Mouse (Mus musculus) embryonic facial prominence, embryonic 10.5 days (tissue): Measurements from ENCODE around the gene Mcts2. TPM values are rescaled to one million over a fixed set of nuclear protein-coding genes. Genes with fewer than 3 reads are reported as not detected.
A peak's percentile ranks its signal among the peaks of the same experiment; 100 is the strongest.
"Not testable (repeated sequence)": the region's sequence is repeated elsewhere in the genome, so short reads cannot be mapped to it uniquely, and the experiment has no call there.

Experiments
- DNase-seq: peaks from one replicate; pipeline ENCODE4 v3.0.0-alpha.2; 2017; ENCODE audit warnings: low spot score
- H3K27ac ChIP-seq: fragments of 300-500 bp; sonication (generic); replicated peaks from 2 replicates; pipeline ENCODE4 v1.5.1; 2016; ENCODE audit warnings: mild to moderate bottlenecking
- H3K27me3 ChIP-seq: fragments of 300-500 bp; sonication (generic); replicated peaks from 2 replicates; pipeline ENCODE4 v1.6.1; 2016; ENCODE audit warnings: low read depth, mild to moderate bottlenecking; ENCODE audit not compliant: poor library complexity, severe bottlenecking
- H3K36me3 ChIP-seq: fragments of 300-500 bp; sonication (generic); replicated peaks from 2 replicates; pipeline ENCODE4 v1.6.1; 2016; ENCODE audit warnings: mild to moderate bottlenecking, moderate library complexity
- H3K4me1 ChIP-seq: fragments of 300-500 bp; sonication (generic); 2 replicates; pipeline ENCODE4 v1.6.1; 2016
- H3K4me3 ChIP-seq: fragments of 300-500 bp; sonication (generic); 2 replicates; pipeline ENCODE4 v1.5.1; 2016; ENCODE audit warnings: mild to moderate bottlenecking, moderate library complexity
- H3K9me3 ChIP-seq: fragments of 300-500 bp; sonication (generic); 2 replicates; pipeline ENCODE4 v1.6.1; 2016; ENCODE audit warnings: mild to moderate bottlenecking
- WGBS: fragments of 180-500 bp; shearing (Covaris S2); methylation state at CpG from one replicate; pipeline ENCODE4 v1.1.7; 2016; 5-methylcytosine and 5-hydroxymethylcytosine counted together
- polyA plus RNA-seq: library from polyadenylated mRNA; unstranded; fragments of >200 nt; fragmentation: Nextera tagmentation; extraction: Ambion mirVana; gene quantifications from 2 replicates; pipeline ENCODE4 v1.2.1, GENCODE M21; 2016

Gene Mcts2
- polyA plus RNA-seq = 37.6 and 40.2 TPM in 2 replicates

DNA sequence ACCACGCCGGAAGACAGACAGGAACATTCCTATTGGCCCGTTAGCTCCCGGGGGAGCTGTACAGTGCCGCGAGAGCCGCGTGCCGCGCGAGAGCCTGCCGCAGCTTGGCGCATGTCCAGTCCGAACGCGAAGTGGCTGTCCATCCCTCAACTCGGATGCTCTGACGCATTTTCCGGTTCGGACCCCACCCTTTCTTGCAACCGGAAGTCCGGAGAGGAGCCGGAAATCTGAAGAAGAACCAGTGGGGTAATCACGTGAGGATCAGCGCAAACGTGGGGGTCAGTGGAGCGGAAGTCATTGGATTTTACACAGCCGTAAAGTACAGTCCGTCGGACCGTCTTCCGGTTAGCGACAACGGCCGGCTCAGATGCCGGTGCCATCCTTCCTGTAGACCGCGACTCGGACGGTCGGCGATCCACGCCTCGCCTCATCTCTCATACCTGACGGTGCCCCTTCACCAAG is at the start of gene Mcts2:
TSS of gene Mcts2 (plus strand) at position 230 of the 462 bp plus-strand sequence.
- Histone ChIP-seq H3K9me3 (peaks cover 14% of the 10 kb centered on the region), H3K36me3 (peaks cover 100% of the 10 kb centered on the region), H3K4me1 (peaks cover 18% of the 10 kb centered on the region), H3K4me3 (peak within 1 kb of the TSS; percentile 59), H3K27ac (peak within 1 kb of the TSS; percentile 69), H3K27me3 (no peaks in the 10 kb centered on the region)
- peak; percentile 94 for DNase-seq
- WGBS = 50% methylated on average over 45 of the region's 45 CpGs

DNA sequence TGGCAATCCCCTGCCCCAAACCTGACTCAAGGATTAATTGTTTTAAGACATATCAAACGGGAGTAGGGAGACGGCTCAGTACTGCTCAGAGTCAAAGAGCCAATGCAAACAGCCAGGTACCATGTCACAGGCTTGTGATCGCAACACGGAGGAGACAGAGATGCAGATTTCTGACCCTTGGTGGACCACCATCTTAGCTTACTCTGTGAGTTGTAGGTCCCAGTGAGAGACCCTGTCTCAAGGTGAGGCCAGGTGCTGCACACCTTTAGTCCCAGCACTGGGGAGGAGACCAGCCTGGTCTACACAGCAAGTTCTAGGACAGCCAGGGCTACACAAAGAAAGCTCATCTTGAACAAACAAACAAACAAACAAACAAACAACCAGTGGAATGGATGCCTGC is 49.5 kb upstream of the Mcts2 start:
- no peaks in the 10 kb centered on the region for H3K9me3 ChIP-seq
- H3K4me1 ChIP-seq = peaks cover 29% of the 10 kb centered on the region
- 89% methylated on average over 4 of the region's 4 CpGs for WGBS
- no peaks in the 10 kb centered on the region for H3K36me3 ChIP-seq
- H3K27me3 ChIP-seq = peaks cover 26% of the 10 kb centered on the region
- H3K27ac ChIP-seq = no peak overlapping the region
- H3K4me3 ChIP-seq = no peak overlapping the region
- no peak for DNase-seq

DNA sequence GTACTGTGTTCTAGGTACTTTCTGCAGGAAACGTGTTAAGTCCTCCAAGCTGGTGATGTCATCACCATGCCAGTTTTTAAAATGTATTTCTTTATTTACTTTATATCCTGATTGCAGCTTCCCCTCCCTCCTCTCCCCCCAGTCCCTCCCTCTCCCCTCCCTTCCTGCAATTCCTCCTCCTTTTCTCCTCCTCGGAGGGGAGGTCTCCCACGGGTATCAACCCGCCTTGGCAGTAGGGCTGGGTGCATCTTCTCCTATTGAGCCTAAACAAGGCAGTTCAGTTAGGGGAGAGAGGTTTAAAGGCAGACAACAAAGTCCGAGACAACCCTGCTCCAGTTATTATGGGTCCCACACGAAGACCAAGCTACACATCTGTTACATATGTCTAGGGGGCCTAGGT is 48.0 kb upstream of the Mcts2 start:
- peaks cover 20% of the 10 kb centered on the region for H3K4me1 ChIP-seq
- DNase-seq = no peak
- WGBS = 67% methylated on average over 6 of the region's 6 CpGs
- H3K9me3 ChIP-seq = no peaks in the 10 kb centered on the region
- H3K27ac ChIP-seq = no peak overlapping the region
- H3K27me3 ChIP-seq = peaks cover 13% of the 10 kb centered on the region
- H3K36me3 ChIP-seq = no peaks in the 10 kb centered on the region
- H3K4me3 ChIP-seq = no peak overlapping the region

DNA sequence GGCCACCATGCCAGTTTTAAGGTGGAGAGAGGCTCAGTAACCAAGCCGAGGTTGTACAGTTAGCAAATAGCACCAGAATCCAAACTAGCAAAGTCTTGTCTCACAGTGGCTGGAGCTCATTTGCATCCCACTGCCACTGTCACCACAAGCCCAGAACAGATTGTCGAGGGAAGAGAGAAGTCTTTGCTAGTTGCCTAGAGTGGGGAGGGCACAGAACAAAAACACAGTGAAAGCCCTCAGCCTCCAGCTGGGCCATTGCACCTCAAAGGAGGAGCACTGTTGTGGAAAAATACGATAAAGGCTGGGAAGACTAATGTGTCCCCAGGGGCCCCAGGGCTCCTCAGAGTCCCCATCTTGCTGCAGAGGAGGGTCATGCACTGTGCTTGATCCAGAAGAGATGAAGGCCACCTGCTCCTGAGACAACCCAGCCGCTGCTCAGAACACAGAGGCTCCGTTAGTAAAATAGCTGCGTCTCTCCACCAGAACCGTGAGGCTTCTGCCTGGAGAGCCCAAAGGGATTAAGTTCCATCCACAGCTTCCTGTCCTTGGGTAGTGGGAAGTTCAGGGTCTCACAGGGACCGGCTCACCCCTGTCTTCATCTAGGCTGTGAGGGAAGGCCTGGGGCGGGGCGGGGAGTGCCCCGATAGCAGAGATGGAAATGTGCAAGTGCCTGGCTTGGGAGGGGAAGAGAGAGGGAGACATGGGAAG is 47.3 kb upstream of the Mcts2 start:
- DNase-seq = peak; percentile 20
- WGBS = 22% methylated on average over 11 of the region's 11 CpGs
- peak overlapping the region; percentile 55; the same call in 1 of the 2 replicates for H3K27ac ChIP-seq

DNA sequence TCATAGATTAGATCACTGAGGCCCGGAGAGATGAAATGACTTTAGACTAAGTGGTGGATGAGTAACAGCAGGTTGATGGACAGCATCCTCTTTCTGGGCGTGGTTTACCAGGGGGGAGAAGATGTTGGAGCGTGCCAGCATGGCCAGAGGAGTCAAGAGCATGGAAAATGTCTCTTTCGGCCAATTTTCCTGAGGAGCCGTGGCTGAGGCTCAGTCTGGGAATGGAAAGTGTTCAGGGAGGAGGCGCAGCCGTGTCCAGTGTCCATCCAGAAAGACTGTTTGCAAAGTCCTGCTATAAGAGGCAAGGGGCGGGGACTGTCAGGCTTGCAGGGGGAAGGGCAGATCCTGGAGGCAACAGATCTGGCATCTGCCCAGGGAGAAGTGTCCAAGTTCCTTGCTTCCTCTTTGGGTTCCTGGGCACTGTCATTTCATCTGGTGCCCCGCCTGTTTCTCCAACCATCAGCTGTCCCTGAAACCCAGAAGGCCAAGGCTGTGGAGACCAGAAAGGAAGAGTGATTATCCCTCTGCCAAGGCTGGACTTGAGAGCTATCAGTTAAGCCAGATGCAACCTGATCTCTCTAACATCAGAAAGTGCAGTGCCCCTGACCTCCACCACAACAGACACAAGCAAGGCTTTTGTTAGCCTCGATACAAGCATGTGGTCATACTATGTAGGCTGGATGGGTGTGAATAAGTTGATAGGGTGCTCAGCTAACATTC is 33.8 kb upstream of the Mcts2 start:
- H3K36me3 ChIP-seq = no peaks in the 10 kb centered on the region
- DNase-seq = no peak
- no peaks in the 10 kb centered on the region for H3K27me3 ChIP-seq
- H3K27ac ChIP-seq = no peak overlapping the region
- no peak overlapping the region for H3K4me3 ChIP-seq
- WGBS = 70% methylated on average over 10 of the region's 10 CpGs
- H3K9me3 ChIP-seq = no peaks in the 10 kb centered on the region
- H3K4me1 ChIP-seq = peaks cover 16% of the 10 kb centered on the region

More for the DNA sequence above, 47.3 kb upstream of the Mcts2 start:
- H3K27me3 ChIP-seq = peaks cover 9% of the 10 kb centered on the region
- no peak overlapping the region for H3K4me3 ChIP-seq
- H3K36me3 ChIP-seq = no peaks in the 10 kb centered on the region
- H3K9me3 ChIP-seq = no peaks in the 10 kb centered on the region
- peaks cover 20% of the 10 kb centered on the region for H3K4me1 ChIP-seq

DNA sequence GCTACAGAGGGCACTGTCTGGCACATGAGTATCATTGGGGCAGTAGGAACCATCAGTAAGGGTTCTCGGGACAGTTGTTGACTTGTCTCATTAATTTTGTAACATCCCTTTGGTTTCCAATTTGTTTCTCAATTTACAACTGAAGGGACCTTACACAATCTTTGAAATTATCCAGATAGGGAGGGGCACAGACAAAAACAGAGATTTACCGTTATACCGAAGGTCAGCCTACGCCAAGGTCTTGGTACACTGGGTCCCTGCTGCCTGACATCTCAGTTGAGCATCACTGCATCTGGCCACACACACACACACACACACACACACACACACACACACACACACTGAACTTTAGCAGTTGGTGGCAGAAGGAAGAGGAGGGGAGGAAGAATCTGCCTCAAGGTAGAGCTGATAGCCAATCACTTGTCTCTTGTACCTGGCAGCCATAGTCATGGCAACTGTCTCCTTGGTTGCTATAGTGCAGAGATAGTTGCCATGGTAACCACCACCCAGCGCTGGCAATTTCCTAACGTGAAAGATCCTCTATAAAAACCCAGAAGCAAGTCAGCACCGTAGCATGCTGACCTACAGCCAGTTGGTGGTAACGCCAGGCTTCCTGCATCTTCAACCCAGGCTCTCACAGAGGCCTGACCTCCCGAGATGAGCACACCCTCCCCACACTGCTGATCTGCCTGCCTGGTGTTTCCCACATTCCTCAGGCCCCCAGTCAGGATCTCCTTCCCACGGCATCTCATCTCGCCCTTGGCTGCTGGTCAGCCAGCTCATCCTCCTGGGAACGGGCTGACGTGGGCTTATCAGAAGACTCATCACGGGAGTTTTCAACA is 32.7 kb upstream of the Mcts2 start:
- H3K4me3 ChIP-seq = no peak overlapping the region

DNA sequence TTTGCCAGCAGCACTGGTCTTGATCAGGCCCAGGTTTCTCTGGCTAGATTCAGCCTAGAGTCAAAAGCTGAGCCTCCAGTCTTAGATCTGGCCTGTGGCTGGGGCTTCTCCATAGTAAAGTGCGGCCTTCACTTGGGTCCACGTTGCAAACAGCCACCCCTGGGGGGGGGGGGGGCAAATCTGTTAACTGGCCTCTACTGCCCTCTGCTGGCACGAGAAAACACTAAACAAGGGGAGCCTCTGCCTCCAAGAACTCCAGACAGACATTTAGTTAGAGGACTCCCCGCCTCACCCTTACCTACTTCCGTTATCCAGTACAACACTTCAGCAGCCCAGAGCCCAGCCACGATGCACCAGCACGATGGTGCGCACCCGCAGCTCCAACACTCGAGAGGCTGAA is 29.4 kb upstream of the Mcts2 start:
- H3K4me3 ChIP-seq = no peak overlapping the region
- H3K36me3 ChIP-seq = no peaks in the 10 kb centered on the region
- DNase-seq = peak; percentile 38
- H3K27ac ChIP-seq = no peak overlapping the region
- WGBS = 60% methylated on average over 10 of the region's 10 CpGs
- 0 out of 2 replicates have a peak, but pooled peaks cover 2% of the 10 kb centered on the region for H3K9me3 ChIP-seq
- peaks cover 14% of the 10 kb centered on the region for H3K4me1 ChIP-seq
- H3K27me3 ChIP-seq = no peaks in the 10 kb centered on the region

More for the DNA sequence above, 32.7 kb upstream of the Mcts2 start:
- H3K4me1 ChIP-seq = peaks cover 16% of the 10 kb centered on the region
- 56% methylated on average over 14 of the region's 14 CpGs for WGBS
- H3K9me3 ChIP-seq = no peaks in the 10 kb centered on the region
- no peaks in the 10 kb centered on the region for H3K27me3 ChIP-seq
- no peak overlapping the region for H3K27ac ChIP-seq
- H3K36me3 ChIP-seq = no peaks in the 10 kb centered on the region
- DNase-seq = no peak

DNA sequence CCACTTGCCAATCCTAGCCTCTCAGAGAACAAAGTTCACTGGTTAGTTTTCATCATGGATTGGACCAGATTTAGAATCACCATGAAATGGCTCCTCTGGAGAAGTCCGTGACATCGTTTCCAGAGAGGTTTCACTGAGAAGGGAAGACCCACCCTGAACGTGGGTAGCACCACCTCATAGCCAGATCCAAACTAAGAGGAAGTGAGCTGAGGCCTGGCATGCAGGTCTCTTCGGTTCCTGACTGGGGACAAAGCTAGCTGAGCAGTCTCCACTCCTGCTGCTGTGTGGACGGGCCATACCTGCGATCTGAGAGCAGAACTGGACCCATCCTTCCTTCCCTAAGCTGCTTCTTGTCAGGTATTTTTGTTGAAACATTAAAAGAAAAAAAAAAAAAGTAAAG is 25.7 kb upstream of the Mcts2 start:
- Histone ChIP-seq H3K9me3 (0 out of 2 replicates have a peak, but pooled peaks cover 2% of the 10 kb centered on the region), H3K4me3 (no peak overlapping the region), H3K27me3 (no peaks in the 10 kb centered on the region), H3K27ac (no peak overlapping the region), H3K4me1 (no peaks in the 10 kb centered on the region), H3K36me3 (no peaks in the 10 kb centered on the region)
- 81% methylated on average over 6 of the region's 6 CpGs for WGBS
- DNase-seq = no peak

DNA sequence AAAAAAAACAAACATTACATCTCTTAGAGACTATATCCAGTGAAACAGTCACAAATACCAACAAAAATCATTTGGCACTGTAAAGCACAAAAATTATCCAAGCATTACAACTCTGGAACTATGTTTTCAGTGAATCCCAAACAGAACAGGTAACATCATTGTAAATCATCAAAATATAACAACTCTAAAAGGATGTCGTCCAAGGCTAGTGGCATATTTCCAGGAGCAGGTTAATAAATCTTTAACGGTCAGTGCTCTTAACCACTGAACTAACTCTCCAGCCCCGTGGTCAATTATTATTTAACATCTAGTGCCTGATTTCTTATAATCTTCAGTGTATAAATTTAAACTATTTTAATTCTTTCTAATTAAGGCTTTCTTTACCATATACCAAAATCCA is 20.6 kb upstream of the Mcts2 start:
- 87% methylated on average over 3 of the region's 3 CpGs for WGBS
- peaks cover 15% of the 10 kb centered on the region for H3K4me1 ChIP-seq
- DNase-seq, H3K4me3 ChIP-seq, H3K36me3 ChIP-seq, H3K9me3 ChIP-seq, H3K27me3 ChIP-seq, H3K27ac ChIP-seq: not testable (repeated sequence)

DNA sequence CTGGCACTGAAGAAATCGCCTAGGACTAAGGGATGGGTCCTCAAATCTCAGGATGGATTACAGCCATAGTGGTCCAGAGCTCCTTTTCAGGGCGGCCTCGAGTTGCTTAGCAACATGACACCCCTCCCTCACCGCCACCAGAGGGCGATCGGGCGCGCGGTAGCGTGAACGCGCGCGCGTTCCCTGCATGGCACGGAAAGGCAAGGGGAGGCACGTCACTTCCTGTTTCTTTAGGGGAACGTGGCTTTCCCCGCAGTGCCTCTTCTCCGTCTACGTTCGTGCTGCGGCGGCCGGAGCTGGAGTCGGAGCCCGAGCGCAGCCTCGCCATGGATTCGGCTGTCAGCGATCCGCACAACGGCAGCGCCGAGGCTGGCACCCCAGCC is 17.6 kb upstream of the Mcts2 start, which contains the start of gene H13:
TSS of gene H13 (plus strand) at position 206 of the 383 bp plus-strand sequence.
- Histone ChIP-seq H3K4me1 (peaks cover 40% of the 10 kb centered on the region), H3K27ac (peak within 1 kb of the TSS; percentile 99), H3K36me3 (peaks cover 33% of the 10 kb centered on the region), H3K4me3 (peak within 1 kb of the TSS; percentile 99), H3K9me3 (no peaks in the 10 kb centered on the region), H3K27me3 (no peaks in the 10 kb centered on the region)
- DNase-seq = peak; percentile 96
- WGBS = under 1% methylated on average over 35 of the region's 35 CpGs

DNA sequence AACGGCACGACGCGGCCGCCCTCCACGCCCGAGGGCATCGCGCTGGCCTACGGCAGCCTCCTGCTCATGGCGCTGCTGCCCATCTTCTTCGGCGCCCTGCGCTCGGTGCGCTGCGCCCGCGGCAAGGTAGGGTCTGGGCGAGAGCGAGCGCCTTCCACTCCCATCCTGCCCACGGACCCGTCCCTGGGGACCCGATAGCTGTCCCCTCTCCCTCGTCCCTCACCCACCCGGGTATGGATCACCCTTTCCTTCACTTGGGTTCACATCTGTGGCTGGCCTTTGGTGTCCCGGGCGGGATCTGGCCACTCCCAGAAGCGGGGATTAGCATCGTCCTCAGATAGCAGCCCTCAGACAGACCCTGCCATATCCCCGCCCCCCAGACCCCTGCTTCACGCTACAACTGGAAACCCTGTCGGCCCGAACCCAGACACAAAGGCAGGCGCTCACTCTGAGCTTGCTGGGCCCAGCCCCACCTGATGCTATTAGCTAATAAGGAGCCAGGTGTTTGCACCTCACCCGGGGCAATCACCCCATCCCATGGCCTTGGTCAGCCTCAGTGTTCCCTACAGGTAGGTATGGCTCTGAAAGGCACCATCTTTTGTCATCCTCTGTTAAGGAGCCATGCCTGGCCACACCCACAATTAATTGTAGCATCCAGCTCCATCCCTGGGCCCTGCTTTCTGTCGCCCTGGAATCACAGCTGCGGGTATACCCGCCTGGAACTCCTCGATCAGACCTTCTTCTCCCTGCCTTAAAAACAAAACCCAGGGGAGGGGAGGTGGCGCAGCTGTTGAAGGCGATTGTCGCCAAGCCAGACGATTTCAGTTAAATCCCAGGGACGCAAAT is 17.0 kb upstream of the Mcts2 start:
- WGBS = under 1% methylated on average over 46 of the region's 46 CpGs
- no peaks in the 10 kb centered on the region for H3K9me3 ChIP-seq
- H3K27ac ChIP-seq = peak overlapping the region; percentile 99
- peak; percentile 85 for DNase-seq
- peaks cover 41% of the 10 kb centered on the region for H3K4me1 ChIP-seq
- H3K4me3 ChIP-seq = peak overlapping the region; percentile 99
- H3K36me3 ChIP-seq = peaks cover 39% of the 10 kb centered on the region
- no peaks in the 10 kb centered on the region for H3K27me3 ChIP-seq
